Mouse (Mus musculus) C2C12 (cell line): ENCODE measurements around the gene Cd2bp2. TPM values are rescaled to one million over a fixed set of nuclear protein-coding genes. Genes with fewer than 3 reads are reported as not detected.

Experiments used
- H3K27me3 ChIP-seq: one replicate; pipeline ENCODE4 v1.6.1; 2011; ENCODE audit not compliant: control insufficient read depth, insufficient read depth, insufficient read length
- H3K36me3 ChIP-seq: one replicate; pipeline ENCODE4 v1.6.1; 2011; ENCODE audit not compliant: control insufficient read depth, insufficient read depth
- H3K4me3 ChIP-seq: one replicate; pipeline ENCODE4 v1.5.1; 2011; ENCODE audit warnings: mild to moderate bottlenecking, control low read depth; ENCODE audit not compliant: poor library complexity, insufficient read depth, severe bottlenecking
- H3K79me2 ChIP-seq: one replicate; pipeline ENCODE4 v1.6.1; 2011; ENCODE audit not compliant: control insufficient read depth, insufficient read depth
- H3K79me3 ChIP-seq: one replicate; pipeline ENCODE4 v1.6.1; 2011; ENCODE audit warnings: low read depth, control low read depth
- H3ac ChIP-seq: one replicate; pipeline ENCODE3; 2011; ENCODE audit warnings: low read depth; ENCODE audit not compliant: control insufficient read depth, insufficient read length
- CEBPB ChIP-seq: IDR thresholded peaks from one replicate; pipeline ENCODE4 v1.6.1; 2011; ENCODE audit warnings: low read depth, mild to moderate bottlenecking, control low read depth, moderate library complexity
- CTCF ChIP-seq: IDR thresholded peaks from one replicate; pipeline ENCODE4 v1.5.1; 2011; ENCODE audit not compliant: control insufficient read depth, insufficient read depth, insufficient read length
- FOSL1 ChIP-seq: IDR thresholded peaks from one replicate; pipeline ENCODE4 v1.8.0; 2011; ENCODE audit warnings: mild to moderate bottlenecking, low read length; ENCODE audit not compliant: poor library complexity, insufficient read depth, severe bottlenecking
- MAX ChIP-seq: IDR thresholded peaks from one replicate; pipeline ENCODE4 v1.6.1; 2011; ENCODE audit warnings: mild to moderate bottlenecking, control low read depth
- MYOD1 ChIP-seq: IDR thresholded peaks from one replicate; pipeline ENCODE4 v1.6.1; 2011; ENCODE audit warnings: low read depth; ENCODE audit not compliant: control insufficient read depth, insufficient read length
- MYOG ChIP-seq: IDR thresholded peaks from one replicate; pipeline ENCODE4 v1.6.1; 2011; ENCODE audit not compliant: control insufficient read depth, insufficient read length; ENCODE audit errors: extremely low read depth
- USF1 ChIP-seq: IDR thresholded peaks from one replicate; pipeline ENCODE4 v1.6.1; 2011; ENCODE audit warnings: low read depth, mild to moderate bottlenecking, control low read depth, moderate library complexity
- polyA plus RNA-seq: library from polyadenylated mRNA; unstranded; fragments of >200 nt; fragmentation: generic; extraction: Trizol; gene quantifications from one replicate; pipeline ENCODE4 v1.2.1, GENCODE M21; 2012; ENCODE audit warnings: missing spikeins

Gene Cd2bp2
- polyA plus RNA-seq, 1 experiment: 56.2 TPM

- H3ac ChIP-seq: no peak overlapping the region
- H3K4me3 ChIP-seq: no peak overlapping the region
- H3K27me3 ChIP-seq: no peaks in the 10 kb centered on the region
- H3K79me2 ChIP-seq: no peaks in the 10 kb centered on the region
- TF ChIP-seq USF1 (no peak), CTCF (no peak), CEBPB (no peak), MYOD1 (no peak), FOSL1 (no peak)
- no peaks in the 10 kb centered on the region for H3K36me3 ChIP-seq
- H3K79me3 ChIP-seq: no peaks in the 10 kb centered on the region
These were observed 18.7 kb upstream of the Cd2bp2 start for GRCm38 (mm10) chr7:127214521-127214920.

- Histone ChIP-seq H3K4me3 (no peak overlapping the region), H3K79me3 (no peaks in the 10 kb centered on the region), H3K79me2 (no peaks in the 10 kb centered on the region), H3K27me3 (no peaks in the 10 kb centered on the region), H3ac (no peak overlapping the region), H3K36me3 (no peaks in the 10 kb centered on the region)
- no peak for TF ChIP-seq MAX
- no peak for TF ChIP-seq USF1
- no peak for TF ChIP-seq FOSL1
- no peak for TF ChIP-seq MYOD1
- TF ChIP-seq MYOG: no peak
- TF ChIP-seq CTCF: no peak
- no peak for TF ChIP-seq CEBPB
These were observed 18.1 kb upstream of the Cd2bp2 start for GRCm38 (mm10) chr7:127213930-127214329.

- Histone ChIP-seq H3K79me2 (no peaks in the 10 kb centered on the region), H3K4me3 (no peak overlapping the region), H3ac (no peak overlapping the region), H3K36me3 (no peaks in the 10 kb centered on the region), H3K27me3 (no peaks in the 10 kb centered on the region), H3K79me3 (no peaks in the 10 kb centered on the region)
- TF ChIP-seq FOSL1: no peak
- TF ChIP-seq MYOD1: no peak
- no peak for TF ChIP-seq MAX
- TF ChIP-seq MYOG: no peak
- no peak for TF ChIP-seq CEBPB
- TF ChIP-seq CTCF: no peak
- TF ChIP-seq USF1: no peak
These were observed 17.6 kb upstream of the Cd2bp2 start for GRCm38 (mm10) chr7:127213485-127213884.

DNA sequence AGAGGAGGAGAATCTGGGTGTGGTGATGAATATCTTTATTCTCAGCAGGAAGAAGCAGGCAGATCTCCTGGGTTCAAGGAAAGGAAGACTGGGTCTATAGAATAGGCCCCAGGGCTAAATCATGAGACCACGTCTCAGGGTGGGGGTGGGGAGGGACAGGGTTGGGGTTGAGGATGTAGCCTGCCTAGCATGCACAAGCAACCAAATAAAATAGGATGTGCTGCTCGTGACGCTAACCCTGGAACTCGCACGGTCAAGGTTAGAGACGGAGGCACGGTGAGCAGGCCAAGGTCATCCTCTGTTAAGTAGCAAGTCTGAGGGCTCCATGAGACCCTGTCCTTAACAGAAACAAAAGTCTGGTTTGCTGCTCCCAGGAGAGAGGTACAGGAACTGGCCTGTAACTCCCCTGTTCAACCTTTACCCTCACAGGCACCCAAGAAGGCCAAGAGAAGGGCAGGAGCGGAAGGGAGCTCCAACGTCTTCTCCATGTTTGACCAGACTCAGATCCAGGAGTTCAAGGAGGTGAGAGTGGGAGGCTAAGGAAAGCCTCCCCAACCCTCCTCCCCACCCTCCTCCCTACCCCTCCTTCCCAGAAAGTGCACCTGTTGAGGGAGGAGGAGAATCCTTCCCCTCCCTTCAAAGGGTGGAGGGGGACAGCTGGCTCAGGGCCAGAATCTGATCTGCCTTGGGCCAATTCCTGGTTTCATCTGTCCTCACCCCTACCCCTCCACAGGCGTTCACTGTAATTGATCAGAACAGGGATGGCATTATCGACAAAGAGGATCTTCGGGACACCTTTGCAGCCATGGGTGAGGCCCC lies 16.8 kb upstream of the Cd2bp2 start:
- no peak overlapping the region for H3ac ChIP-seq
- H3K79me2 ChIP-seq: peaks cover 5% of the 10 kb centered on the region
- no peaks in the 10 kb centered on the region for H3K36me3 ChIP-seq
- H3K4me3 ChIP-seq: no peak overlapping the region
- TF ChIP-seq MYOD1 (no peak), FOSL1 (no peak)
- peaks cover 4% of the 10 kb centered on the region for H3K79me3 ChIP-seq
- H3K27me3 ChIP-seq: no peaks in the 10 kb centered on the region

GRCm38 (mm10) chr7:127211014-127211745 lies 15.3 kb upstream of the Cd2bp2 start:
- Histone ChIP-seq H3K36me3 (no peaks in the 10 kb centered on the region), H3K79me2 (peaks cover 19% of the 10 kb centered on the region), H3K27me3 (no peaks in the 10 kb centered on the region), H3K79me3 (peaks cover 18% of the 10 kb centered on the region), H3K4me3 (no peak overlapping the region), H3ac (no peak overlapping the region)
- TF ChIP-seq MAX (no peak), CTCF (no peak), FOSL1 (no peak), CEBPB (no peak), MYOG (no peak), USF1 (no peak), MYOD1 (no peak)

DNA sequence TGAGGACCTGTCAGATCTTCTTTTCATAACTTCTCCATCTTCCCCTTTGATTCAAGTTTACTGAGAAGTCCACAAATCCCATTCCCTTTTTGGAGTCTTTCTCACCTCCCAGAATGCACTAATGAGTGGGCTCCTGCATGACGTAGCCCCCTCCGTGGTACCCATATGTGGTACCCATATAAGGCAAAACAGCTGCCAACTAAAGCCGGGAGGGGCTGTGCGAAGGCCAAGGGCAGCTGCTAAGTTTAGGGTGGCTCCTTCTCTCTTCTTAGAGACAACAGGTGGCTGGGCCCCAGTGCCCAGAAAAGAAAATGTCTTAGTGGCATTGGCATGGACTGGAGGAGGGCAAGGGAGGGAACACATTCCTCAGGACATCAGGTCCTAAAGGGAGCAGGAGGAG lies 14.4 kb upstream of the Cd2bp2 start:
- no peak overlapping the region for H3K4me3 ChIP-seq
- H3K79me2 ChIP-seq: peaks cover 28% of the 10 kb centered on the region
- H3K27me3 ChIP-seq: no peaks in the 10 kb centered on the region
- H3K36me3 ChIP-seq: no peaks in the 10 kb centered on the region
- TF ChIP-seq MYOD1 (no peak), CTCF (no peak), USF1 (no peak), MAX (no peak), FOSL1 (no peak), MYOG (no peak), CEBPB (no peak)
- H3K79me3 ChIP-seq: peaks cover 25% of the 10 kb centered on the region
- H3ac ChIP-seq: no peak overlapping the region
